Mouse (Mus musculus) megakaryocyte, embryonic 14.5 days (primary cell): ENCODE data around the gene Pdzd3. TPM values are rescaled to one million over a fixed set of nuclear protein-coding genes. Genes with fewer than 3 reads are reported as not detected.

Source experiments
- H3K27me3 ChIP-seq: replicated peaks from 2 replicates; pipeline ENCODE3; 2012; ENCODE audit warnings: inconsistent platforms
- H3K36me3 ChIP-seq: replicated peaks from 2 replicates; pipeline ENCODE3; 2012; ENCODE audit warnings: low read length, inconsistent platforms, mixed read lengths
- H3K4me1 ChIP-seq: 2 replicates; pipeline ENCODE4 v1.6.1; 2012; ENCODE audit warnings: inconsistent platforms
- H3K4me3 ChIP-seq: replicated peaks from 2 replicates; pipeline ENCODE3; 2012; ENCODE audit warnings: moderate library complexity, mild to moderate bottlenecking, inconsistent platforms
- H3K9me3 ChIP-seq: 2 replicates; pipeline ENCODE4 v1.6.1; 2012; ENCODE audit warnings: inconsistent platforms
- FLI1 ChIP-seq: IDR thresholded peaks from 2 replicates; pipeline ENCODE4 v1.6.1; 2012; ENCODE audit warnings: low read length, inconsistent platforms, mixed read lengths
- GATA1 ChIP-seq: IDR thresholded peaks from 3 replicates; pipeline ENCODE4 v1.6.1; 2012; ENCODE audit warnings: mixed read lengths, low read length, inconsistent platforms, borderline replicate concordance
- polyA plus RNA-seq: library from polyadenylated mRNA; stranded (reverse); fragments of >175 nt; gene quantifications from 2 replicates; pipeline ENCODE4 v1.2.3, GENCODE M21; 2012; ENCODE audit warnings: low replicate concordance; ENCODE audit not compliant: insufficient read depth

The Pdzd3 gene
- polyA plus RNA-seq, 1 experiment, result 0.35 TPM

GRCm38 (mm10) chr9:44212406-44212805 lies 38.9 kb downstream of the Pdzd3 start:
- no peaks in the 10 kb centered on the region for H3K27me3 ChIP-seq
- H3K9me3 ChIP-seq, result peaks cover 5% of the 10 kb centered on the region; the same call in 1 of the 2 replicates
- peaks cover 42% of the 10 kb centered on the region for H3K36me3 ChIP-seq
- peaks cover 36% of the 10 kb centered on the region for H3K4me1 ChIP-seq
- TF ChIP-seq FLI1 (no peak), GATA1 (no peak)
- no peak overlapping the region for H3K4me3 ChIP-seq

GRCm38 (mm10) chr9:44209416-44209815 lies 41.9 kb downstream of the Pdzd3 start:
- H3K27me3 ChIP-seq, result no peaks in the 10 kb centered on the region
- H3K4me1 ChIP-seq, result peaks cover 63% of the 10 kb centered on the region
- H3K9me3 ChIP-seq, result peaks cover 12% of the 10 kb centered on the region; the same call in 1 of the 2 replicates
- peaks cover 64% of the 10 kb centered on the region for H3K36me3 ChIP-seq
- H3K4me3 ChIP-seq, result no peak overlapping the region
- TF ChIP-seq FLI1, result no peak
- TF ChIP-seq GATA1, result no peak

DNA sequence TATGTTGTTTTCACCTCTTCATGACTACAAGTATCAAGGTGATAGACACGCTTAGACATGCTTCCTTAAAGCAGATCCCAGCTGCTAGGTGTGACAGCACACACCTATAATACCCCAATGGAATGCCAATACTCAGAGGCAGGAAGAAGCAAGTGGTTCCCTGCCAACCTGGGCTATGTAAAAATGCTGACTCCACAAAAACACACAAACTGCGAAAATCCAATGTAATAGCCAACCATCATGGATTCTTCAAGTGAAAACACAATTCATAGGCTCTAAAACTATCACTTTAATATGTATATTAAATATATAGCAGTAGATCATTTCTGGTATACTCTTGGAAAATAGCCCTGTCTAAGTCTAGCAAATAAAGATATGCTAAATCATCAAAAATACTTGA lies 43.4 kb downstream of the Pdzd3 start:
- H3K27me3 ChIP-seq, result no peaks in the 10 kb centered on the region
- H3K4me3 ChIP-seq, result no peak overlapping the region
- peaks cover 57% of the 10 kb centered on the region for H3K4me1 ChIP-seq
- H3K36me3 ChIP-seq, result peaks cover 70% of the 10 kb centered on the region
- peaks cover 16% of the 10 kb centered on the region; the same call in 1 of the 2 replicates for H3K9me3 ChIP-seq
- TF ChIP-seq GATA1, result no peak
- TF ChIP-seq FLI1, result no peak

- H3K4me3 ChIP-seq, result no peak overlapping the region
- no peaks in the 10 kb centered on the region for H3K27me3 ChIP-seq
- no peak for TF ChIP-seq FLI1
- TF ChIP-seq GATA1, result no peak
- H3K36me3 ChIP-seq, result peaks cover 93% of the 10 kb centered on the region
- peaks cover 56% of the 10 kb centered on the region for H3K4me1 ChIP-seq
- H3K9me3 ChIP-seq, result peaks cover 10% of the 10 kb centered on the region; the same call in 1 of the 2 replicates
Observed at GRCm38 (mm10) chr9:44200458-44200857, 50.8 kb downstream of the Pdzd3 start.

DNA sequence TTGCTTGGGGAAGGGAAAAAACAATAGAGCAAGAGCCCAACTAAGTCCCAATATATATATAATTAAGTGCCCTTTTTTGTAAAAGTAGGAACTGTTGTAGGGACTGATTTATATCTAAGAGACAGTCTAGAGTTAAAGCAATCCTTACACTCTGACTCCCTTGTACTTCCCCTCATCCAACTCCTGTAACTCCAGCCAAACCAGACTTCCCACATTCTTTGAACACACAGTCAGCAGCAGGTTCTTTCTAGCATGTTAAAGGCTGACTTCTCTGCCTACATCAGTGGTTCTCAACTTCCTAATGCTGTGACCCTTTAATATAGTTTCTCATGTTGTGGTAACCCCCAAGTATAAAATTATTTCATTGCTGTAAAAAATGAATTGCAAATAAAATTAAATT lies 51.7 kb downstream of the Pdzd3 start:
- Histone ChIP-seq H3K27me3 (no peaks in the 10 kb centered on the region), H3K9me3 (peaks cover 8% of the 10 kb centered on the region; the same call in 1 of the 2 replicates), H3K4me3 (no peak overlapping the region), H3K4me1 (peaks cover 57% of the 10 kb centered on the region), H3K36me3 (peaks cover 94% of the 10 kb centered on the region)
- no peak for TF ChIP-seq FLI1
- no peak for TF ChIP-seq GATA1

DNA sequence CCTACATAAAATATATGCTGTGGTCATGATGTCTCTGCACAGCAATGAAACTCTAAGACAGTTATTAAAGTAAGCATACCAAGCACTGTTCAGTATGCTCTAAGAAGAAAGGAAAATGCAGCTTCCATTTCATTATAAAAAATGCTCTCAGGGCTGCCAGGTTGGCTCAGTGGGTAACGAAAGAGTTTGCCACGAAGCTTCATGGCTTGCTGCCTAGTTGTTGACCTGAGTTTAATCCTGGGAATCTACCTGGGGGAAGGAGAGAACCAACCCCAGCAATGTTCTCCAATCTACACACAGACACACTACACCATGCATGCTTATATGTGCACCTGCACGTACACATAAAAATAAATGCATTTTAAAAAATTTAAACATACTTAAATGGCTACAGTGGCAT lies 52.1 kb downstream of the Pdzd3 start:
- Histone ChIP-seq H3K4me3 (no peak overlapping the region), H3K4me1 (peaks cover 57% of the 10 kb centered on the region), H3K27me3 (no peaks in the 10 kb centered on the region), H3K36me3 (peaks cover 94% of the 10 kb centered on the region), H3K9me3 (peaks cover 4% of the 10 kb centered on the region; the same call in 1 of the 2 replicates)
- no peak for TF ChIP-seq GATA1
- no peak for TF ChIP-seq FLI1

Other genes starting within 250 kb of the Pdzd3 start
- gene Thy1, start 208.1 kb downstream of the Pdzd3 start, polyA plus RNA-seq, result 0.17 TPM in 1 of 2 replicates, not detected in the other
- gene Usp2, start 184.4 kb downstream of the Pdzd3 start, polyA plus RNA-seq, result 1.6 and 3.3 TPM in 2 replicates
- gene Mfrp, start 149.7 kb downstream of the Pdzd3 start, polyA plus RNA-seq, result not detected in 2 replicates
- not detected in 2 replicates for gene C1qtnf5, start 144.2 kb downstream of the Pdzd3 start, polyA plus RNA-seq
- gene Gm49380, start 138.0 kb downstream of the Pdzd3 start, polyA plus RNA-seq, result not detected in 2 replicates
- gene Rnf26, start 138.0 kb downstream of the Pdzd3 start, polyA plus RNA-seq, result 4.3 and 22.2 TPM in 2 replicates
- gene Mcam, start 117.0 kb downstream of the Pdzd3 start, polyA plus RNA-seq, result not detected in 2 replicates
- 2.4 and 3.9 TPM in 2 replicates for gene Cbl, start 17.4 kb downstream of the Pdzd3 start, polyA plus RNA-seq
- gene Ccdc153, start 10.8 kb downstream of the Pdzd3 start, polyA plus RNA-seq, result not detected in 2 replicates
- 5.5 and 12.5 TPM in 2 replicates for gene Nlrx1, start 17.1 kb upstream of the Pdzd3 start, polyA plus RNA-seq
- 0.19 TPM in 1 of 2 replicates, not detected in the other for gene Abcg4, start 37.1 kb upstream of the Pdzd3 start, polyA plus RNA-seq
- 1.3 and 4.9 TPM in 2 replicates for gene Hinfp, start 54.2 kb upstream of the Pdzd3 start, polyA plus RNA-seq
- gene C2cd2l, start 68.8 kb upstream of the Pdzd3 start, polyA plus RNA-seq, result 44.6 and 94.5 TPM in 2 replicates
- 7.1 and 9.5 TPM in 2 replicates for gene Dpagt1, start 74.5 kb upstream of the Pdzd3 start, polyA plus RNA-seq
- gene H2afx, start 83.2 kb upstream of the Pdzd3 start, polyA plus RNA-seq, result 416 and 1,650 TPM in 2 replicates
- gene Hmbs, start 92.8 kb upstream of the Pdzd3 start, polyA plus RNA-seq, result 51.1 and 76.9 TPM in 2 replicates
- 5.8 and 8.3 TPM in 2 replicates for gene Vps11, start 110.2 kb upstream of the Pdzd3 start, polyA plus RNA-seq
- 14.1 and 28.1 TPM in 2 replicates for gene Hyou1, start 128.0 kb upstream of the Pdzd3 start, polyA plus RNA-seq
- gene Slc37a4, start 145.4 kb upstream of the Pdzd3 start, polyA plus RNA-seq, result 10.2 and 10.4 TPM in 2 replicates
- 33.9 and 149 TPM in 2 replicates for gene Rps25, start 155.7 kb upstream of the Pdzd3 start, polyA plus RNA-seq
- 10.0 and 29.6 TPM in 2 replicates for gene Trappc4, start 156.1 kb upstream of the Pdzd3 start, polyA plus RNA-seq
- gene Ccdc84, start 167.1 kb upstream of the Pdzd3 start, polyA plus RNA-seq, result 11.9 and 19.2 TPM in 2 replicates
- not detected in 2 replicates for gene Foxr1, start 189.7 kb upstream of the Pdzd3 start, polyA plus RNA-seq
- not detected in 2 replicates for gene Upk2, start 203.5 kb upstream of the Pdzd3 start, polyA plus RNA-seq
- 11.6 and 16.1 TPM in 2 replicates for gene Bcl9l, start 231.4 kb upstream of the Pdzd3 start, polyA plus RNA-seq